Mouse (Mus musculus): ENCODE results near the gene Sirt1.
A peak's percentile ranks its signal among the peaks of the same experiment; 100 is the strongest.

Gene Sirt1

DNA sequence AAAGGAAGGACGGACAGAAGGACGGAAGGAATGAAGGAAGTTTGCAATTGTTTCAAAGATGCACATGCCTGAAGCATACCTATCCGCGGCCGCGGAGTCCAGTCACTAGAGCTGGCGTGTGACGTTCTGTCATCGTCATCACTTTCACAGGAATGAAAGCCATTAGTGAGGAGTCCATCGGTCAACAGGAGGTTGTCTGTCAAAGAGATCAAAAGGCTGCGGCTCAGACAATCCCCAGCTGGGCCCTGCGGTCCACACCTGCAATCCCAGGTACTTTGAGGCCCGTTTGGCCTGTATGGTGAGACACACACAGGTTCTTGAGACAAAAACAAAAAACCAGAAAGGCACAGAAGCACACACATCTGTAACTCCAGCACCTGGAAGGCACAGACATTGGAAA is 44.6 kb downstream of the Sirt1 start:
- no peak for DNase-seq (ENCODE audit: low spot score in 2 of 2)

DNA sequence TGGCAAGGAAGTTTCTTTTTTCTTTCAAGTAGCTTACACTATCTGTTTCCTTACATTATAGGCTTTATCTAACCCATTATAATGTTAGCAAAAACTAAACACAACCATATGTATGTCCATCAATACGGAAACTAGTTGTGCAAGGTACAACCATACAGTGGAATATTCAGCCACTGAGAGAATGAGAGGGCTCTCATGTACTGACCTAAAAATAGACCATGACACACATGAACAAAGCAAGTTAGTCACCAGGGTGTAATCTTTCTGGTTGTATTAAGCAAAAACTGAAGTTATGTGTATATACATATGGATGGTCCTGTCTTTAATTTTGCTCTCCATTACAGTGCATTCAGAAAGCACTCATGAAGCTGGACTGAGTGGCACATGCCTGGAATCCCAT is 54.4 kb downstream of the Sirt1 start:
- no peak for DNase-seq (ENCODE audit: low spot score in 2 of 2)

DNA sequence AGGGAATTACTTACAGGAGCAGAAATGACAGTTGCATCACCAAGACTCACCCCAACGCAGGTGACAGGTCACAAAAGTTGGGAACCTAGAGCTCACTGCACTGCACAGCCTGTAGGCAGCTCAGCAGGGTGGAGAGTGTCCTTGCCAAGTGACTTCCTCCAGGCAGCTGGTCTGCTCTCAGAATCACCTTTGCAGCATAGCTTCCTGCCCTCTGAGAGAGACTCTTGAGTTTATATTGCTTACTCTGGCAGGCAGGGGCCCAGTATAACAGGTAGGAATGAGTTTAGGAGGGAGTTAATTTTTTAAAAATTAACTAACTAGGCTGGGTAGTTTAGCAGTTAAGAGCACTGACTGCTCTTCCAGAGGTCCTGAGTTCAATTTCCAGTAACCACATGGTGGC is 67.8 kb downstream of the Sirt1 start:
- DNase-seq (ENCODE audit: low spot score in 2 of 2) = no peak

DNA sequence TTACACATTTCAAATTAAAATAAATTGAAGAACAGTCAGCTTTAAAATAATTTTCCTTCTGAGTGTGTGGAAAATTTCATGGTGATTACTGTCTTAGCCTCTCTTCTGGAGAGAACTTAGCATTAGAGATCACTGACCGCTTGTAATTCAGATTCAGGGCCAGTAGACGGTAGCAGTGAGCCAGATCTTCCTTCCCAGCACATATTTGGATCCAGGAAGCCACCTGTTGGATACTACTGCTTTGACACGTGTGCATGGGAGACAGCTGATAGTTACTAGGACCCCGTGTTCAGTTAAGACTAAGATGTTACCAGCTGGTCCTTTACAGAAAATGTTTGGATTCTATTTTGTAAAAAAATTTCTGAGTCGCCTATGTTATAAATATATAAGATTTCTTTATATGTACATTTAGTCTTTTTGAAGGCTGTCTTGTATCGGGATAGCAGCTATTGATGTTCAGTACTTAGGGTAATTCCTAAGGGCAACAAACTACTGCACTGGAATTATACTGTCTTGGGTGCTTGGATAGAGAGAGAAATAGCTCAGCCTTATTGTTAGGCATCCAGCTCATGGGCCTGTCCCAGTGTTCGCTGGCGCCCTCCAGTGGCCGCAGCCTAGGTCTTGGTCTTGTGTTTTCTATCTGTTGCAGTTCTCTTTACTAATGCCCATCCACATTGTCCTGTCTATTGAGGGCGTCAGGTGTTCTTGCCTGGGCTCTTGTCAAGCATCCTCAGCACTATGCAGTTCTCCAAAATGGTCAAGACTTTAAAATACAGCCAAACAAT is 72.7 kb downstream of the Sirt1 start:
- DNase-seq (ENCODE audit: low spot score in 2 of 2) = peak; percentile 50 to 71

DNA sequence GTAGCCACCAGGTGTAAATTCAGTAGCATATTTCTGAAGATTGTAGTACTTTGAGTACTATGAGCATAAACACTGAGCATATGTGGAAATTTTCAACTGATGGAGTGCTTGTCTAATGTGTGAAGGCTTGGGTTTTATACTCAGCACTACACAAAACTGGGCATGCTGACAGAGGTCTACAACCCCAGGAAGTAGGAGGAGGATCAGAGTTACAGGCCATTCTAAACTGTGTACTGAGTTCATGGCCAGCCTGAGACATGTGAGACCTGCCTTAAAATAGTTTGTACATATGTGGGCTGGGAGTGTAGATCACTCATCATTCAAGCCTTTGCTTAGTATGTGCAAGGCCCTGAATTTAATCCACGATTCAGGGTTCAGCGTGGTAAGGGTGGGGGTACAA is 79.1 kb downstream of the Sirt1 start:
- no peak for DNase-seq (ENCODE audit: low spot score in 2 of 2)

DNA sequence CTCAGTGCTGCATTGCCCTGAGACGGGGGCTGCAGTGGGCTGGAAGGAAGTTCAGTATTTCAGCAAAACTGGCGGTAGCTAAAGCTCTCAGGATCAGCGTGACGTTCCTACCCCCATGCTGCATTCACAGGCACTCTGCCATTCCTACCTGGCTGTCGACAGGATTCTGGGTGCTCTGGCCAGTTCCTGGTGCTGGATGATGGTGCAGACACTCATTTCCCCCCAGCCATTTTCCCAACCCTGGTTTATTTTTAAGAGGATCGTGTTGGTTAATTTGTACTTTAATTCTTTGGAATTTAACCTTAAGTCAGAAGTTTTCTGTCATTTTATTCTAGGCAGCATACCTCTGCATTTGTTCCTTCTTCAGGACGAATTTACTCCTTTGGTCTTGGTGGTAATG is 98.7 kb downstream of the Sirt1 start:
- no peak for DNase-seq (ENCODE audit: low spot score in 2 of 2)

DNA sequence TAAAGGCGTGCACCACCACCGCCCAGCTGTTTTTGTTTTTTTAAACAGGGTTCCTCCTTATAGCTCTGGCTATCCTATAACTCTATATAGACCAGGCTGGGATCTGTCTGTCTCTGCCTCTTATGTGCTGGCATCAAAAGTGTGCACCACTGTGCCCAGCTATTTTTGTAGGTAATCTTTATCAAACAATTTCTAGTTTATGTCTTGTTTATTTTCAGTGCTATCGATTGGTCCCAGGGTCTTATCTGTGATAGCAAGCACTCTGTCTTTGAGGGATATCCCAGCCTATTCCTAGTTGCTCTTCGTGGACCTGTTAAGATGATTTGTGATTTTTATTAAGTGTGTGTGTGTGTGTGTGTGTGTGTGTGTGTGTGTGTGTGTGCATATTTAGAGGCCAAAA is 99.1 kb downstream of the Sirt1 start:
- DNase-seq (ENCODE audit: low spot score in 2 of 2) = no peak

DNA sequence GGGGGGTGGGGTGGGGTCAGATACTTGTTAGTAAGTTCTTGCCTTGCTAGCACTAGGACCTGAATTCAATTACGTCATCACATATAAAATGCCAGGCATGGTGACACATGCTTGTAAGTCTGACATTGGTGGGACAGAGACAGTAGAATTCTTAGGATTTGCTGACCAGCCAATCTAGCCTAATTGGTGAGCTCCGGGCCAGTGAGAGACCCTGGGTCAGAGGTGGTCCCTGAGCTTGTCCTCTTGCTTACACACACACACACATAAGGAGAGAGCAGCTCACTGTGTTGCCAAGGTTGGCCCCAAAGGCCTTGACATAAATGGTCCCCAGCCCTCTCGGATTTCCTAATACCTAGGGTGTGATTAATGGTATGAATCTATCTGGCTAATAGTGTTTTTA is 101.7 kb downstream of the Sirt1 start:
- no peak for DNase-seq (ENCODE audit: low spot score in 2 of 2)

DNA sequence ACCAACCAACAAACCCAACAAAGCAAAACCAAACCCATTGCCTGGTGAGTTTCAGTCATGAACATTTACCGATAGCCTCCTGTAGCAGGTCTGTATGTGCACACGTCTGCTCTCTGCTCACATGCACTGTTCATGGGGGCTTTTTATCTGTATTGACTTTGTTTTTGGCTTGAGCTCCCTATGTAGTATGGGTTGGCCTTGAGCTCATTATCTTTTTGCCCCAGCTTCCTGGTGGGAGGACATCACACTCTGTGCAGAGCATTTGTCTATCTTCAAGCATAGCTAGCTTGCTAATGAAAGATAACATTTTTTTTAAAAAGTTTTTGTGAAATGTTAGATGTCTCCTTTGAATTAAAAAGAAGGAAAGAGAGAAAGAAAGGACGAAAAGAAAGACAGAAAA is 104.5 kb downstream of the Sirt1 start:
- no peak for DNase-seq (ENCODE audit: low spot score in 2 of 2)

DNA sequence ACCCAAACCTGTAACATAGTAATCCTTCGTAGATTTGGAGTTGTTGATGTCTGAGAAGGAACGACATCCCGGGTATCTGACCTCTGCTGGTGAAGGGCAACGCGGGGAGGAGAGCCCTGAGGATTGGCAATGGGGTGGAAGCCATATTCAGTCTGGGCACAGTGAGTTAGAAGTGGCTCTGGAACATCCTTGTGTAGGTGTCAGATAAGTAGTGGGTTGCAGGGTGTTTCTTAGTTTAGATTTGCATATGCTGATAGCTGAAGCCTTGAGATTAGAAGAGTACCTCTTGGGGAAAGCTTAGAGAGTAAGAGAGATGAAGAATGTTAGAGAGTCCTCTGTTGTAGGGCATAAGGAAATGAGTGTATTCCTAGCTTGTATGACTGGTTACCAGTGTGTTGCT is 108.6 kb downstream of the Sirt1 start:
- no peak for DNase-seq (ENCODE audit: low spot score in 2 of 2)

DNA sequence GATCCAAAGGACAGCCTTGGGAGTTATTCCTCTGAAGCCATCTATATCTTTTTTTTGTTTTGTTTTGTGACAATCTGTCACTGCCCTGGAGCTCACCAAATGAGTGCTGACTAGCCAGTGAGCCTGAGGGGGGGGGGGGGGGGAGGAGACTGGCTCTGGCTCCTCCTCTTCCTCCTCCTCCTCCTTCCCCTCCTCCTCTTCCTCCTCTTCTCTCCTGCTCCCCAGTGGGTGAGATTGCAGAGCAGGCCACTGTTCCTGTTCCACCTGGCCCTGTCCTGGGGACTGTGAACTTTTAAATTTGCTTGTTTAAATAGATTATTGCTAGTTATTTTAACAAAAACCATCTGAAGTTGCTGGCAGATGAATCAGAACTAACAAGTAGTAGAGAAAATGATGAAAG is 109.1 kb downstream of the Sirt1 start:
- no peak for DNase-seq (ENCODE audit: low spot score in 2 of 2)

Data from urinary bladder, adult 18-20 months (tissue).